Mouse (Mus musculus) liver, embryonic 16.5 days (tissue): ENCODE data around the gene Dnaja1. TPM values are rescaled to one million over a fixed set of nuclear protein-coding genes. Genes with fewer than 3 reads are reported as not detected.

Experiments used
- ATAC-seq: fragments of 200-750 bp; cut with Nextera tagmentation; 2 replicates; pipeline ENCODE4 v1.8.0; 2017; ENCODE audit warnings: low read depth, mild to moderate bottlenecking, moderate number of reproducible peaks, moderate library complexity
- H3K27ac ChIP-seq: fragments of 300-500 bp; sonication (generic); 2 replicates; pipeline ENCODE4 v1.5.1; 2014; ENCODE audit warnings: mild to moderate bottlenecking, low read length
- H3K27me3 ChIP-seq: fragments of 300-500 bp; sonication (generic); 2 replicates; pipeline ENCODE4 v1.6.1; 2014; ENCODE audit warnings: low read depth, low read length, mixed read lengths; ENCODE audit not compliant: control insufficient read depth, insufficient read depth
- H3K36me3 ChIP-seq: fragments of 300-500 bp; sonication (generic); 2 replicates; pipeline ENCODE4 v1.6.1; 2014; ENCODE audit warnings: mild to moderate bottlenecking; ENCODE audit not compliant: control insufficient read depth, insufficient read depth
- H3K4me1 ChIP-seq: fragments of 300-500 bp; sonication (generic); 2 replicates; pipeline ENCODE4 v1.6.1; 2014; ENCODE audit warnings: low read depth, low read length, mixed read lengths; ENCODE audit not compliant: control insufficient read depth
- H3K4me2 ChIP-seq: fragments of 300-500 bp; sonication (generic); 2 replicates; pipeline ENCODE4 v1.6.1; 2014; ENCODE audit warnings: low read depth, low read length, mixed read lengths
- H3K4me3 ChIP-seq: fragments of 300-500 bp; sonication (generic); 2 replicates; pipeline ENCODE4 v1.5.1; 2014; ENCODE audit warnings: low read depth, mild to moderate bottlenecking, low read length
- H3K9ac ChIP-seq: fragments of 300-500 bp; sonication (generic); 2 replicates; pipeline ENCODE4 v1.6.1; 2014; ENCODE audit warnings: low read depth, low read length
- H3K9me3 ChIP-seq: fragments of 300-500 bp; sonication (generic); replicated peaks from 2 replicates; pipeline ENCODE4 v1.6.1; 2016; ENCODE audit warnings: low read length; ENCODE audit not compliant: control insufficient read depth
- WGBS: fragments of 180-500 bp; shearing (Covaris S2); extraction: QIAGEN DNeasy Blood & Tissue Kit; methylation state at CpG from one replicate; pipeline ENCODE4 v1.1.7; 2014; ENCODE audit not compliant: insufficient replicate concordance; 5-methylcytosine and 5-hydroxymethylcytosine counted together
- polyA plus RNA-seq: library from polyadenylated mRNA; unstranded; fragments of >200 nt; fragmentation: Nextera tagmentation; extraction: Ambion mirVana; gene quantifications from 2 replicates; pipeline ENCODE4 v1.2.1, GENCODE M21; 2015

Gene Dnaja1
- 103 and 120 TPM in 2 replicates for polyA plus RNA-seq

DNA sequence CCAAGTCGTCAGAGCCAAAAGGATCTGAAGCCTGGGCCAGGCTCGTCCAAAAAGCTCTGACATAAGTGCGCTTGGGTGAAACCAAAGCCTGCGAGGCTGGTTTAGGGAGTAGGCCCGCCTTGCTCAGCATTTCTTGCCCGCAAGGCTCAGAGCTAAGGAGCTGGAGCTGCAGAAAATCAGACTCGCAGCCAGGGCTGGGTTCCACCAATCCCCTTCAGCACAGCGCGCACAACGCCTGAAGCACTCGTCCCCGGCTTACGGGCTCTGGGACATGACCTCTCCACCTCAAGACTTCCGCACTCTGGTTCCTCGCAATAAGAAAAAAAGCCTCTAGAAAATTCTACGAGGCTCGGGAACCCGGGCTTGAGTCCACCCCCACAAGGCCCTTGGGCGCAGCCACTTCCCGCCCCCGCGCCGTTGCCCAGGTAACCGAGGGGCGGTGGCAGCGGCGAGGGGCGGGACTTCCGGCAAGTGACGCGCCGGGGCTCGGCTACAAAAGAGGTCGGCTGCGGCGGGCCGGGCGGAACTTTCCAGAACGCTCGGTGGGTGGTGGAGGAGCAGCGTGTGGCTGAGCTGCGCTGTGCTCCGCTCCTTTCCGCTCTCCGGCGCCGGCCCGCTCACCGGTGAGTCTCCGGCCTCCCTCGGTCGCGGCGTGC lies at the start of gene Dnaja1:
TSS of gene Dnaja1 (plus strand) at position 140 of the 656 bp plus-strand sequence.
- H3K27me3 ChIP-seq = no peaks in the 10 kb centered on the region
- H3K4me2 ChIP-seq = peak within 1 kb of the TSS; percentile 89
- peaks cover 8% of the 10 kb centered on the region for H3K36me3 ChIP-seq
- ATAC-seq = peak; percentile 85
- peaks cover 37% of the 10 kb centered on the region for H3K4me1 ChIP-seq
- WGBS = under 1% methylated on average over 53 of the region's 54 CpGs
- H3K9me3 ChIP-seq = no peaks in the 10 kb centered on the region
- peak within 1 kb of the TSS; percentile 97 for H3K27ac ChIP-seq
- H3K9ac ChIP-seq = peak within 1 kb of the TSS; percentile 97
- peak within 1 kb of the TSS; percentile 98 for H3K4me3 ChIP-seq

- no peaks in the 10 kb centered on the region for H3K9me3 ChIP-seq
- no peak overlapping the region for H3K4me3 ChIP-seq
- H3K27ac ChIP-seq = no peak overlapping the region
- no peaks in the 10 kb centered on the region for H3K36me3 ChIP-seq
- H3K27me3 ChIP-seq = no peaks in the 10 kb centered on the region
- WGBS = 74% methylated on average over 5 of the region's 5 CpGs
- no peak overlapping the region for H3K4me2 ChIP-seq
- no peak for ATAC-seq
- no peak overlapping the region for H3K9ac ChIP-seq
- H3K4me1 ChIP-seq = no peaks in the 10 kb centered on the region
Measured at GRCm38 (mm10) chr4:40673526-40673925, 48.4 kb upstream of the Dnaja1 start.

DNA sequence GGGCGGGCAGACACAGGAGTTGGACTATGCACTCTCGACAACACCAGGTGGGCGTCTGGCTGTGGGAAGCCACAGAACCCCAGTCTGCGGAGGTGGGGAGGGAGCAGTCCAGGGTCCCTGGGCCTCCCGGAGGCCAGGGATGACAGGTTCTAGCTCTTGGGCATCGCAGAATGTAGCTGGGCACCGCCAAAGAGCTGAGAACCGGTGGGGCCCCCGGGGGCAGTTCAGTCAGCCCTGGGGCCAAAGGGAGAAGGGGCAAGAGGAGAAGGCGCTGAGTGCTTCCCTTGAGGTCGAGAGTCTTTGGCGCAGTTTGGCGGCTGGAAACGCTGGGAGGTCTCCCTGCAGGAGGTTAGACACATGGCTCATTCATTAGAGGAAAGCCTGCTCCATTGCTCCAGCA lies 45.6 kb upstream of the Dnaja1 start:
- Histone ChIP-seq H3K9ac (no peak overlapping the region), H3K36me3 (no peaks in the 10 kb centered on the region), H3K27me3 (no peaks in the 10 kb centered on the region), H3K4me2 (no peak overlapping the region), H3K9me3 (no peaks in the 10 kb centered on the region), H3K4me3 (no peak overlapping the region), H3K27ac (no peak overlapping the region), H3K4me1 (no peaks in the 10 kb centered on the region)
- 0 out of 2 replicates have a peak, but pooled peaks have one; percentile 13 for ATAC-seq
- WGBS = 18% methylated on average over 14 of the region's 14 CpGs

DNA sequence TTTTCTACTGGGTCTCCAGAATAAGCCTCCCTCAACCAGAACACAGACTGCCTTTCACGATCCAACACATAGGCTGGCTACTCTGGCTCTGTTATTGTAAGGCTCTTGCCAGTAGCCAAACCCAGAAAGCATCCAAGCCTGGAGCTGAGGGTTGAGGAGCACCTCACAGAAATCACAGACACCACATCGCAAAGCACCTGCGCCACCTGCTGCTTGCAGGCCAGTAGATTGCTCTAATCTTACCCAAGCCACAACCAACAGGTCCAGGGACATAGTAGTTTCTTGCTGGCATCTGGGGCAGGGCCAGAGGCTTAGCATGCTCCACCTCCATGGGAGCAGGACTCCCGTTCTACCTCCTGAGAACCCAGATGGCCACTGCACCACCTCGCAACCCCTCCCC lies 44.8 kb upstream of the Dnaja1 start:
- Histone ChIP-seq H3K9ac (no peak overlapping the region), H3K4me3 (no peak overlapping the region), H3K36me3 (no peaks in the 10 kb centered on the region), H3K4me1 (no peaks in the 10 kb centered on the region), H3K4me2 (no peak overlapping the region), H3K9me3 (no peaks in the 10 kb centered on the region), H3K27ac (no peak overlapping the region), H3K27me3 (no peaks in the 10 kb centered on the region)
- 27% methylated on average over 5 of the region's 5 CpGs for WGBS
- ATAC-seq = no peak

GRCm38 (mm10) chr4:40680250-40680860 lies 41.6 kb upstream of the Dnaja1 start:
- no peak overlapping the region for H3K4me3 ChIP-seq
- H3K27me3 ChIP-seq = no peaks in the 10 kb centered on the region
- H3K4me2 ChIP-seq = no peak overlapping the region
- 0 out of 2 replicates have a peak, but pooled peaks have one; percentile 39 for ATAC-seq
- 32% methylated on average over 5 of the region's 5 CpGs for WGBS
- no peak overlapping the region for H3K27ac ChIP-seq
- no peak overlapping the region for H3K9ac ChIP-seq
- no peaks in the 10 kb centered on the region for H3K4me1 ChIP-seq
- H3K36me3 ChIP-seq = no peaks in the 10 kb centered on the region
- H3K9me3 ChIP-seq = no peaks in the 10 kb centered on the region

DNA sequence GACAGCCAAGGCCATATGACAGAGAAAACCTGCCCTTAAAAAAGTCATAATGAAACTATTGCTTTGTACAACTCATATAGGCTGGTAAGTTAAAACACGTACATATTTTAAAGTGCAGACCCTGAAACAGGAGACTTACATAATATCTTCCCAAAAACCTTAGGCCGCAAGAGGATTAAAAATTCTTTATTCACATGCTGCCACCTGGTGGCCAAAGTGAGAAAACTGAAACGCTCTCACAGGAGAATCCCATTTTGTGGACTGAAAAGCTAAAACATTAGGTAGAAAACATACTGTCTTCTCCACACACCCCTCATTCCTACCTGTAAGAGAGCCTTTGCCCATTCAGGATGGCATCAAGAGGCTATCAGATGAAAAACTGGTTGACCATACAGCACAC lies 40.0 kb upstream of the Dnaja1 start:
- Histone ChIP-seq H3K4me3 (no peak overlapping the region), H3K27me3 (no peaks in the 10 kb centered on the region), H3K4me2 (no peak overlapping the region), H3K9me3 (no peaks in the 10 kb centered on the region), H3K27ac (no peak overlapping the region), H3K4me1 (no peaks in the 10 kb centered on the region), H3K9ac (no peak overlapping the region), H3K36me3 (no peaks in the 10 kb centered on the region)
- no peak for ATAC-seq
- 16% methylated on average over 3 of the region's 3 CpGs for WGBS

DNA sequence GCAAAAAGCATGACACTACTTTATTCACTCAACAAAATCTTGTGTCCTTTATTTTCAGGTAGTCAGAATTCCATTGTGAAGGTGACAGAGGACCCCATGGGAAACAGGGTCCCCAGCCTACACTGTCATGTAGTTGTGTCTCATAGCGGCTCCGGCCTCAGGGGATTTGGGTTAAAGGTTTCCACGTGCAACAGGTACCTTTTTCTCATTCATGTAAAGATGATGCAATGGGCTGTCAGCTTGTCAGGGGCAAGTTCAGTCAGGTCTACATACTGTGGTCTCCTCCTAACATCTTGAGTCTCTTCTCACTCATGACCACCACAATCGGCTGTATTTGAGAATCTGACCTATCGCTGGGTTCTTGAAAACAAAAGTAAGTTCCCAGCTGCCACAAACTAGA lies 39.6 kb upstream of the Dnaja1 start:
- Histone ChIP-seq H3K9me3 (no peaks in the 10 kb centered on the region), H3K4me1 (no peaks in the 10 kb centered on the region), H3K4me3 (no peak overlapping the region), H3K27ac (no peak overlapping the region), H3K27me3 (no peaks in the 10 kb centered on the region), H3K36me3 (no peaks in the 10 kb centered on the region), H3K9ac (no peak overlapping the region), H3K4me2 (no peak overlapping the region)
- ATAC-seq = no peak
- WGBS = 79% methylated on average over 5 of the region's 5 CpGs

GRCm38 (mm10) chr4:40683306-40683705 lies 38.6 kb upstream of the Dnaja1 start:
- no peaks in the 10 kb centered on the region for H3K9me3 ChIP-seq
- no peak for ATAC-seq
- 58% methylated on average over 2 of the region's 2 CpGs for whole genome bisulfite sequencing
- no peaks in the 10 kb centered on the region for H3K27me3 ChIP-seq
- H3K27ac ChIP-seq = no peak overlapping the region
- H3K4me3 ChIP-seq = no peak overlapping the region
- no peak overlapping the region for H3K4me2 ChIP-seq
- H3K4me1 ChIP-seq = no peaks in the 10 kb centered on the region
- peaks cover 2% of the 10 kb centered on the region; the same call in 1 of the 2 replicates for H3K36me3 ChIP-seq
- no peak overlapping the region for H3K9ac ChIP-seq

GRCm38 (mm10) chr4:40691100-40691499 lies 30.9 kb upstream of the Dnaja1 start:
- H3K27ac ChIP-seq = no peak overlapping the region
- WGBS = 84% methylated on average over 11 of the region's 11 CpGs
- H3K4me2 ChIP-seq = no peak overlapping the region
- no peaks in the 10 kb centered on the region for H3K9me3 ChIP-seq
- no peak overlapping the region for H3K4me3 ChIP-seq
- ATAC-seq = no peak
- H3K36me3 ChIP-seq = peaks cover 13% of the 10 kb centered on the region
- H3K4me1 ChIP-seq = no peaks in the 10 kb centered on the region
- H3K27me3 ChIP-seq = no peaks in the 10 kb centered on the region
- no peak overlapping the region for H3K9ac ChIP-seq
